Mouse (Mus musculus): ENCODE measurements around the gene Iqsec3. TPM values are rescaled to one million over a fixed set of nuclear protein-coding genes. Genes with fewer than 3 reads are reported as not detected.

The Iqsec3 gene
- polyA plus RNA-seq, 1 experiment = not detected

- Histone ChIP-seq H3K36me3 (ENCODE audit: control insufficient read depth) (no peaks in the 10 kb centered on the region), H3K9me3 (ENCODE audit: control insufficient read depth, low read length) (no peaks in the 10 kb centered on the region), H3K27me3 (ENCODE audit: control insufficient read depth) (peaks cover 7% of the 10 kb centered on the region; the same call in 1 of the 2 replicates), H3K4me3 (replicated peaks) (no peak overlapping the region), H3K4me1 (ENCODE audit: control insufficient read depth) (no peaks in the 10 kb centered on the region)
- no peak for TF ChIP-seq TAL1 (IDR thresholded peaks at IDR 0.05; ENCODE audit: low read length)
- TF ChIP-seq GATA1 (IDR thresholded peaks at IDR 0.05; ENCODE audit: low read length) = no peak
Observed at GRCm38 (mm10) chr6:121462628-121463340, 10.7 kb downstream of the Iqsec3 start.

DNA sequence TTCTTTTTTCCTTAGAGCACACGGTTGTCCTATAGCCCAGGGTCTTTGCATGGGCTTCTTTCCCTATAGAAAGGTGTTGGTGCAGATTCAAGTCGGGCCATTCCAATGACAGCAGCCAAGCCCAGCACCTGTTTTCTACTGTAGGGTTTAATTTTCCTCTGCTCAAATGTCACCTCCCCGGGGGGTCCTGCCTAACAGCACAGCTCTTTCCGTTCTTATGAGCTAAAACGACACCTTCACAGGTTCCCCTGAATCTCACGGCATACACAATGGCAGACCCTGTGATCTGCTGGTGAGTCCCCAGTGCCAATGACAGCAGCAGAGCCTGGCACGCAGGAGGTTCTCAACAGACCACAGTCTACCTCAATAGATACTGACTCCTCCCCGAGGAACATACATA, 16.1 kb downstream of the Iqsec3 start:
- H3K27me3 ChIP-seq (ENCODE audit: control insufficient read depth) = peaks cover 2% of the 10 kb centered on the region; the same call in 1 of the 2 replicates
- TF ChIP-seq TAL1 (IDR thresholded peaks at IDR 0.05; ENCODE audit: low read length) = no peak
- TF ChIP-seq GATA1 (IDR thresholded peaks at IDR 0.05; ENCODE audit: low read length) = no peak
- no peaks in the 10 kb centered on the region for H3K4me1 ChIP-seq (ENCODE audit: control insufficient read depth)
- no peaks in the 10 kb centered on the region for H3K36me3 ChIP-seq (ENCODE audit: control insufficient read depth)
- no peaks in the 10 kb centered on the region for H3K9me3 ChIP-seq (ENCODE audit: control insufficient read depth, low read length)
- no peak overlapping the region for H3K4me3 ChIP-seq (replicated peaks)

DNA sequence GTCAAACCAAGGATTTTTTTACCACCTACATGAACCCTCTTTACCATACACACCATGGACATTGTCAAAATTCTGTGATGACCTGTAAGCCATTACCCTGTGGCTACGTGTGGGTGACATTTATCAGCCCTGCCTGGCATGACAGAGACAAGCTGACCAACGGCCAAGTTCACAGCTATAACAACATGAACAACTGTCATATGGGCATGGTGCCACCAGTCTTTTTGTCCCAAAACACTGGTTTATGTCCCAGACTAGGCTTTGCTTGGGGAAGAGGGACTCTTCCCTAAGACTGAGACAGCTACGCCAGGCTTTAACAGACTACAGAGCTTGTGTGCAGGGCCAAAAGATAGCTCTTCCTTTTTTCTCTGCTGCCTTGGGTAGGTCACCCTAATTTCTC, 16.8 kb downstream of the Iqsec3 start:
- Histone ChIP-seq H3K4me3 (replicated peaks) (no peak overlapping the region), H3K4me1 (ENCODE audit: control insufficient read depth) (no peaks in the 10 kb centered on the region), H3K9me3 (ENCODE audit: control insufficient read depth, low read length) (no peaks in the 10 kb centered on the region), H3K36me3 (ENCODE audit: control insufficient read depth) (no peaks in the 10 kb centered on the region), H3K27me3 (ENCODE audit: control insufficient read depth) (peaks cover 2% of the 10 kb centered on the region; the same call in 1 of the 2 replicates)
- TF ChIP-seq TAL1 (IDR thresholded peaks at IDR 0.05; ENCODE audit: low read length) (no peak), GATA1 (IDR thresholded peaks at IDR 0.05; ENCODE audit: low read length) (no peak)

GRCm38 (mm10) chr6:121454549-121455494, 18.7 kb downstream of the Iqsec3 start:
- no peak for TF ChIP-seq GATA1 (IDR thresholded peaks at IDR 0.05; ENCODE audit: low read length)
- no peak for TF ChIP-seq TAL1 (IDR thresholded peaks at IDR 0.05; ENCODE audit: low read length)
- Histone ChIP-seq H3K36me3 (ENCODE audit: control insufficient read depth) (no peaks in the 10 kb centered on the region), H3K27me3 (ENCODE audit: control insufficient read depth) (peaks cover 2% of the 10 kb centered on the region; the same call in 1 of the 2 replicates), H3K4me1 (ENCODE audit: control insufficient read depth) (no peaks in the 10 kb centered on the region), H3K9me3 (ENCODE audit: control insufficient read depth, low read length) (no peaks in the 10 kb centered on the region), H3K4me3 (replicated peaks) (no peak overlapping the region)

DNA sequence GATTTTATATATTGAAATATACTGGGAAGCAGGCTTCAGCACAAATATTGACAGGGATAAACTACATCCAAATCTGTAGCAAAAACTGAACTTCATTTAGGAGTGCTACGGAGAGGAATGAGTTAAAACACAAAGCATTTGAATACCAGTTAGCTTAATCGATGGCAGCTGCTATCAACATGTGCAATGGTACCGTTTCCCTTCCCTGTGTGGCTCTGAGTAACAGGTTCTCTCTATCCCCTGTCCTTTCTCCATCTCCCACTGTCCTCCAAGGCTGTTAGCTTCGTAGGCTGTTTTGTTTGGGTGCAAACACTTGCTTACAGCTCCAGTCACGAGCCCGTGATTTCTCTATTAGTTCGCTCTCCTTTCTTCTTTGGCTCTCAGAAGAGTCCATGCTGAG, 19.7 kb downstream of the Iqsec3 start:
- TF ChIP-seq TAL1 (IDR thresholded peaks at IDR 0.05; ENCODE audit: low read length) = no peak
- no peak for TF ChIP-seq GATA1 (IDR thresholded peaks at IDR 0.05; ENCODE audit: low read length)
- Histone ChIP-seq H3K4me1 (ENCODE audit: control insufficient read depth) (no peaks in the 10 kb centered on the region), H3K4me3 (replicated peaks) (no peak overlapping the region)

DNA sequence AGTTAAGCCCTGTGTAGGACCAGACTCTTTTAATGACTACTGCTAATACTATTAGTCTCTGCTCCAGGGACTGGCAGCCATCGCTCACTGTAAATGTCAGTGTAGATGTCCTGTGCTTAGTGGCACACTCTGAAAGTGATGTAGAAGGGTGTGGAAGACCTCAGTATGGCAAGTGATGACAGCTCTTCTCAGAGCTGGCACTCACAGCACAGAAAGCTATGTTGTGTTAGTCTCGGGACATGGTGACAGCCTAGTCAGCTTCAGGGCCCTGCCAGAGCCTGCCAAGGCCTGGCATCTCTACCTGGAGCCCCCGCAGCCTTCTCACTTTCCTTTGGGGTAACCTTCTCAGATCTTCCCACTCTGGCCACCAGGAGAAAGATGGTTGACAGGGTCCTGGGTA, 21.8 kb downstream of the Iqsec3 start:
- Histone ChIP-seq H3K9me3 (ENCODE audit: control insufficient read depth, low read length) (no peaks in the 10 kb centered on the region), H3K4me3 (replicated peaks) (no peak overlapping the region), H3K36me3 (ENCODE audit: control insufficient read depth) (no peaks in the 10 kb centered on the region), H3K27me3 (ENCODE audit: control insufficient read depth) (no peaks in the 10 kb centered on the region), H3K4me1 (ENCODE audit: control insufficient read depth) (no peaks in the 10 kb centered on the region)
- TF ChIP-seq GATA1 (IDR thresholded peaks at IDR 0.05; ENCODE audit: low read length) (no peak), TAL1 (IDR thresholded peaks at IDR 0.05; ENCODE audit: low read length) (no peak)

More for the DNA sequence above, 19.7 kb downstream of the Iqsec3 start:
- H3K36me3 ChIP-seq (ENCODE audit: control insufficient read depth) = no peaks in the 10 kb centered on the region
- no peaks in the 10 kb centered on the region for H3K9me3 ChIP-seq (ENCODE audit: control insufficient read depth, low read length)
- peaks cover 2% of the 10 kb centered on the region; the same call in 1 of the 2 replicates for H3K27me3 ChIP-seq (ENCODE audit: control insufficient read depth)

DNA sequence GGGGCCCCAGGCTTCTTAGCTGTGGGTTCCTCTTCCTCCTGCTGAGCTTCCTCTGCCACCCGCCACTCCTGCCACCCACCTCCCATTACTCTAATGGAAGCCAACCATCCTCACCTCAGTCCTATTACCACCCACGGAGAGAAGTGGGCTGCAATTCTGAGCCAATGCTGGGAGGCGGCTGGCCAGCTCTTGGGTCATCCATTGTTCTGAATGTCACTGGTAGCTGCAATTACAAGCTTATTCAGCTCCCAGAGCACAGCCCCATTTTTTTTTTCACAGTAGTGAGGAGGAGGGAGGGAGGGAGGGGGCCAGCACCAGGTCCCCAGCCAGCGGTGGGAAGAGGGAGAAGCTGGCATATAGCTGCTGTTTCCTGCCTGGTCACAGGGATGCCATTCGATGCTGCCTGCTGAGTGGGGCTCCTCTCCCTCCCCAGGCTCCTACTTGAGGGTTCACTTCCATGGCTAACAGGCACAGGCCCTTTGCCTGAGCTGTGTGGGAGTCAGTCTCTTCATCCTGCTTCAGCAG, 32.7 kb downstream of the Iqsec3 start:
- Histone ChIP-seq H3K36me3 (ENCODE audit: control insufficient read depth) (no peaks in the 10 kb centered on the region), H3K4me1 (ENCODE audit: control insufficient read depth) (no peaks in the 10 kb centered on the region)
- TF ChIP-seq GATA1 (IDR thresholded peaks at IDR 0.05; ENCODE audit: low read length) = no peak

GRCm38 (mm10) chr6:121424830-121425229, 48.6 kb downstream of the Iqsec3 start:
- Histone ChIP-seq H3K4me1 (ENCODE audit: control insufficient read depth) (no peaks in the 10 kb centered on the region), H3K36me3 (ENCODE audit: control insufficient read depth) (no peaks in the 10 kb centered on the region), H3K27me3 (ENCODE audit: control insufficient read depth) (no peaks in the 10 kb centered on the region), H3K4me3 (replicated peaks) (no peak overlapping the region), H3K9me3 (ENCODE audit: control insufficient read depth, low read length) (no peaks in the 10 kb centered on the region)
- TF ChIP-seq GATA1 (IDR thresholded peaks at IDR 0.05; ENCODE audit: low read length) (no peak), TAL1 (IDR thresholded peaks at IDR 0.05; ENCODE audit: low read length) (no peak)

More for the DNA sequence above, 32.7 kb downstream of the Iqsec3 start:
- H3K27me3 ChIP-seq (ENCODE audit: control insufficient read depth) = no peaks in the 10 kb centered on the region
- no peaks in the 10 kb centered on the region for H3K9me3 ChIP-seq (ENCODE audit: control insufficient read depth, low read length)
- no peak overlapping the region for H3K4me3 ChIP-seq (replicated peaks)

DNA sequence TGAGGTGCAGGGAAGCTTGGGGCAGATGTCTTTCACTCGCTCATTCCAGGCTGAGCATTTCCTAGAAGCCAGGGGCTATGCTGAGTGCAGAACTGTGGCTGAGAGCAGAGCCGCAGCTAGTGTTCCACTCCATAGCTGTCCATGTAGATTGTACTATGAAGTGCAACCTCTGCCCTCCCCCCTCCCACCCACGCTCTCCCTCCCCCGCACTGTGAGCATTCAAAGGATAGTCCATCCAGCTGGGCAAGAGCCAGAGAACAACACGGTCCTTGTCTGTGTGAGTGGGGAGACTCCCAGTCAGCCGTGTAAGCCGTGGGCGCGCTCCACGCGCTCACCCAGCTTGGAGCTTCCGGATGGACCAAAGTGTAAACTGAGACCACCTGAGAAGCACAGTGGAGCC, 49.1 kb downstream of the Iqsec3 start:
- Histone ChIP-seq H3K9me3 (ENCODE audit: control insufficient read depth, low read length) (no peaks in the 10 kb centered on the region), H3K36me3 (ENCODE audit: control insufficient read depth) (no peaks in the 10 kb centered on the region), H3K4me1 (ENCODE audit: control insufficient read depth) (no peaks in the 10 kb centered on the region), H3K27me3 (ENCODE audit: control insufficient read depth) (no peaks in the 10 kb centered on the region), H3K4me3 (replicated peaks) (no peak overlapping the region)
- TF ChIP-seq TAL1 (IDR thresholded peaks at IDR 0.05; ENCODE audit: low read length) (no peak), GATA1 (IDR thresholded peaks at IDR 0.05; ENCODE audit: low read length) (no peak)
